Mouse (Mus musculus): ENCODE measurements around the gene Sept4.

DNA sequence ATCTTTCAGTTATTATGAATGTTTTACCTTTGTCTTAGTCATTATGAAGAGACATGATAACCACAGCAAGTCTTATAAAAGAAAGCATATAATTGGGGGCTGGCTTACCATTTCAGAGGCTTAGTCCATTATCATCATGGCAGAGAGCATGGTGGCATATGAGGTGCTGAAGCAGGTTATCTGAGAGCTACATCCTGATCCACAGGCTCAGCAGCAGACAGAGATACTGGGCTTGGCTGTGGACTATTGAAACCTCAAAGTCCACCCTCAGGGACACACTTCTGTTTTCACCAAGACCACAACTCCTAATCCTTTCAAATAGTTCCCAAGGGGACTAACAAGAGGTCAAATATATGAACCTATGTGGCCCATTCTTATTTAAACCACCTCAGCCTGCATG lies 44.7 kb upstream of the Sept4 start:
- TF ChIP-seq NANOG (IDR thresholded peaks at IDR 0.05; ENCODE audit: borderline replicate concordance, low read length) (no peak), CTCF (conservative IDR thresholded peaks at IDR 0.05; ENCODE audit: low read length) (no peak)
